Mouse (Mus musculus) telencephalon, adult 2 months (tissue): Measurements from ENCODE around the gene Spg21.

Experiments used
- DNase-seq: peaks from one replicate; pipeline ENCODE4 v3.0.0-alpha.2; 2011; ENCODE audit warnings: low read depth, low spot score

Spg21 gene

GRCm38 (mm10) chr9:65535191-65535722, 74.5 kb downstream of the Spg21 start:
- no peak for DNase-seq

GRCm38 (mm10) chr9:65535789-65536469, 75.2 kb downstream of the Spg21 start:
- DNase-seq = no peak

- DNase-seq = no peak
Observed at GRCm38 (mm10) chr9:65536491-65536890, 75.7 kb downstream of the Spg21 start.
